Mouse (Mus musculus) frontal cortex, adult 2 months (tissue): ENCODE measurements around the gene Nppa. TPM values are rescaled to one million over a fixed set of nuclear protein-coding genes. Genes with fewer than 3 reads are reported as not detected.
"Not testable (repeated sequence)": the region's sequence is repeated elsewhere in the genome, so short reads cannot be mapped to it uniquely, and the experiment has no call there.

ENCODE experiments used
- DNase-seq, 2 experiments: peaks; one replicate each; pipeline ENCODE4 v3.0.0; 2022; ENCODE audit warnings: low spot score in 1 of 2; ENCODE audit errors: extremely low spot score in 1 of 2
- polyA plus RNA-seq: library from polyadenylated mRNA; depleted of rRNA; stranded (reverse); fragments of >200 nt; gene quantifications from 2 replicates; pipeline ENCODE4 v1.2.3, GENCODE M21; 2012

Gene Nppa
- polyA plus RNA-seq, 1 experiment, result 13.9 TPM

DNA sequence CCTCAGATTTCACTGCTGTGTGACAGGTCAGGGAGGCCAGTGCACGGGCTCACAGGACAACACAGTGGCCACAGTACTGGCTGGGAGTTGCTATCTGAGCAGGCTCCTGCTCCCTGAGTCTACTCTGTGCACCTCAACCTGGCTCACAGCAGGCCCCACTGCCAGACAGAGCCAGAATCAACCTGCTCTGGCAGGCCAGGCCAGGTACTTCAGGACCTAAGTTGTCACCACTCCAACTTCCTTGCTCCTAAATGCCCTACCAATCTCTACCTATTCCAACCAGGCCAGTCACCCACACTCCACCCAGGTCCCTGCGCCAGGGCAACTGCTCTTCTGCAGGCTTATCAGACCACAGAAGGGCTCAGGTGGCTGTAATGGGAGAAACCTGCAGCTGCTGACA, 9.1 kb downstream of the Nppa start:
- DNase-seq, result no peak

DNA sequence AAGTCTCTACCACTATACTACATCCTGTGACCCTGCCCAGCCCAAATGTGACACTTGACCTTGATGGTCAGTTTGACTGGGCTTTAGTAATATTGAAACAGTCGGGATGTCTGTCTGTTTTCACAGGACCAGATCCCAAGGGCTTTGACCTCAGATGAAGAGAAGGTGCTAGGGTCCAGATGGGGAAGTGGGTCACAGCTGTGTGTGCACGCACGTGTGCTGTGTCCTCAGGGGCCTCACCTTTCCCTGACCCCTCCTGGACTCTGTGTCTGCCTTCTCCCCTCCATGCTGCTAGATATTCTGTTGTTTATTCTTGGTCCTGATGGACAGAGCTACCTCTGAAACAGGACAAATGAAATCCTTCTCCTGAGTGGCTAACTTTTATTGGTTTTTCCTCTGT, 10.8 kb downstream of the Nppa start:
- no peak for DNase-seq

DNA sequence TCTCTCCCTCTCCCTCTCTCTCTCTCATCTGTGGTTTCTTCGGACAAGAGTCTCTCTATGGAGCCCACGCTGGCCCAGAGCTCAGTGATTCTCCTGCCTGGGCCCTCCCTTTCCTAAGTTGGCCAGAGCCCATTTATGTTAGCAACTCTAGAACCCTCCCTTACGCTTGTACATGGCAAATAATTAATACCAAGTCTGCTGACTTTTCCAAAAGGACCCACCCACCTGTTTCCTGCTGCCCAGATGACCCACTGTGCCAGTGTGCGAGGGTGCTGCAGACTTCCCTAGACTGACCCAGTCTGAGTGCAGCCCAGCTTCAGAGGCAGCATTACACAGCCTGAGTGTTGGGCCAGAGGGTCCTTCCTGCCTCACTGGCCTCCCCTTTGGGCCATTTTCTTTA, 11.7 kb downstream of the Nppa start:
- DNase-seq, result no peak

DNA sequence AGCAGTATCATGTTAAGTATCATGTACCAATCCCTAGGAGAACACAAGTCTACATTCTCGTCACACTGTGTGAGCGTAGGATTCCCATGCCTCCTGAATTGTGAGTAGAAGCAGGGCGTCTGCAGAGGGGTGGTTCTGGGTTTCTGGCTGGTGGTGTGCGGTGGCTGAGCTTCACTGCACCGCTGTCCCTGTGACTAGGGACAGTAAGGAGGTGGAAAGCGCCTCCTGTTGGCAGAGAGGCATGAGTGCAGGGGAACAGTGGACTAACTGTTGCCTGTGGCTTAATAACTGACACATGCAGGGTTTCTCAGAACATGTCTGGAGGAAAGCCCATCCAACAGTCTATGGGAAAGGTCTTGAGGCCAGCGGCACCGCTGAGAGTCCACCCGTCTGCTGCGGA, 14.9 kb downstream of the Nppa start:
- no peak for DNase-seq

DNA sequence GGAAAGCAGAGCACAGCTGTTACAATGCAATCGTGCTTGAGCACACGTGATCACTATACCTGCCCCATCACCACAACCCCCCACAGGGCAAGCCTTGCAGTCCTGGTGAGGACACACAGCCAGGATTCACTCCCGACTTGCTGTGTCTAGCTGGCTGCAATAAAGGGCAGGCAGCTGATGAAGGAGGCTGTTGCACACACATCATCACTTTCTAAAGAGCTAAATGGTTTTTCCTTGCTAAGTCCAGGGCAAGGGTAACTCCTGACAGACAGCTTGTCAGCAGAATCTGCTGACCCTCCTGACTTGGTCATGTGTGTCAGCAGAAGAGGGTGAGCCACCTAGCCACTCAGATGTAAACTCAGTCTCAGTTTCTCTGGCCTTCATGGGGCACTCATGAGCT, 16.5 kb downstream of the Nppa start:
- no peak for DNase-seq

DNA sequence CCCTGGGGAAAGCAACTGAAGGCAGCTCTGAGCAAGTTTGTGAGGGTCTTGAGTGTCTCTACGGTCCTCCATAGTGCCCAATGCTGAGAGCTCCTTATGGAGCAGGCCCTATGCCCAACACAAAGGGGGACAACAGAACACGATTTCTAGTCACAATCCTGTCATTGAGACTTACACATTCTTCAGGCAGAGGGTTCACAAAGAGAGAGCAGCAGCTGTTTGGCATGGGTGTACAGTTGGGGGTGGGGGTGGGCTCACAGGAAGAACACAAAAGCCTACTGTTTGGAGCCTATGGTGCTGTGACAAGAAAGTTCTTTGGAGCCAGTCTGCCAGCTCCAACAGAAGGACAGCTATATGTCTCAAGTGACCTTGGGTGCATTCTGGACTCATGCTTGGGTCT, 17.9 kb downstream of the Nppa start:
- DNase-seq, result no peak

DNA sequence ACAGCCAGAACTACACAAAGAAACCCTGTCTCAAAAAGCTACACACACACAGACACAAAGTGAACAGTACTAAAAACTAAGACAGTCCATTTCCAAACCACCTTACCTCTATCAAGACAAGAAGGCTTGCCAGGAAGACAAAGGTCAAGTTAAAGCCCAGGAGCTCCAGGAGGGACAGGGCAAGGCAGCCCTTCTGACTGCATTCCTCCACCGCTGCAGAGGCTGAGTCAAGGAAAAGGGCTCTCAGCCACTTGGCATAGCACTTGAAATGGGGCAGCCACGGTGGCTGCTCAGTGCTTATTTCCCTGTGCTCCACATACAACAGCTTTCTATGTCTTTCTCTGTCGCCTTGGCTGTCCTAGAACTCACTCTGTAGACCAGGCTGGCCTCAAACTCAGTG, 23.5 kb downstream of the Nppa start:
- DNase-seq, result no peak

DNA sequence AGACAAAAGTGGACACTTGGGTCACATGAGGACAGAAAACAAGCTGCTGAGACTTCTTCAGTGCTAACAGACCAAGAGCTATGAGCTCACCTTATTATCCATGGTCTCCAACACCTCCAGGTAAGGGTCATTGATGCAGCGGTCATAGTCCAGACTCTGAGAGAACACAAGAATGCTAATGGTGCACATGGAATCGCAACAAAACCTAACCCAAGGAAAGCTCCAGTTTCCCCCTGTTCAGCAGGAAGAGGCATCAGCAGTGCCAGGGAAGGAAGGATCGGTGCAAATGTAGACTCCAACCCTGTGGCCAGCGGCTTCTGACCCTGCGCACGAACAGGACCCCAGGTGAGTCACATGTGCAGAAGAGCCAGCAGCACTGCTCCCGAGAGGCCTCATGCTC, 28.8 kb downstream of the Nppa start:
- no peak for DNase-seq

DNA sequence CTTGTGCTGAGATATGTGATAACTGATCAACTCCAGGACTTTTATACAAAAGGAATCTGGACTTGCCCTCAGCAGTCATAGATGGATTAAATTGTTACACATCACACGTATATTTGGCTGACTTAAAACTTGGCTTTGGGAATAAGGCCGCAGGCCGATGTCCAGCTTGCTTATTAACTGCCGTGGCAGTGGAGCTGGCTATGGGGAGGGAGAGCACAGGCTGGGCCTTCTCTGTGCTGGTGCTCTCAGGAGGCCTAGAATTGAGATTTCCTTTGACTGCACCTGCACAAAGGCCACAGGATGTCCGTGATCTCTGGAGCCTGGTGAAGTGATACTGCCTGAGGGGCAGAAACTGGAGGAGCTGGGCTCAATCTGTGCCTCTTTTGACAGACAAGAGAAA, 30.0 kb downstream of the Nppa start:
- no peak for DNase-seq

DNA sequence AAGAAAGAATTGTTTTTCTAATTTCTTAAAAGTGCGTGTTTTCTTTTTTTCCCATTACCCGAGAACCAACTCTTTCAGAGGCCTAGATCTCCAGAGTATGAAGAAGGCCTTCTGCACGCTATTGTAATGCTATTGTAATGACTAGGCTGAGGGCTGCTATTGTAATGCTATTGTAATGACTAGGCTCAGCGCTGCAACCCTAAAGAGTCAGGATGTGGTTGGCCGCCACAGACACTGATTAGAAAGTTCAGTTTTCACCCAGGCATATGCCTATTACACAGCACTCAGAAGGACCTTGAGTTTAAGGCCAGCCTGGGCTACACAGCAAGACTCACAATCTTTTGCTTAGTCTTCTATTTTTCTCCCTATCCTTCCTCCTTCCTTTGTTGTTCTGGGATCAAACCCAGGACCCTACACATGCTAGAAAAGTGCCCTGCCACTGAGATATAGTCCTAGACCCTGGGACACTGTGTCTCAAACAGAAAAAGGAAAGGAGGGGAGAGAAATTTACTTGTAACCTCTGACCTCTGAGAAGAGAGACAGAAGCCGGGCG, 33.4 kb downstream of the Nppa start:
- DNase-seq, result no peak

DNA sequence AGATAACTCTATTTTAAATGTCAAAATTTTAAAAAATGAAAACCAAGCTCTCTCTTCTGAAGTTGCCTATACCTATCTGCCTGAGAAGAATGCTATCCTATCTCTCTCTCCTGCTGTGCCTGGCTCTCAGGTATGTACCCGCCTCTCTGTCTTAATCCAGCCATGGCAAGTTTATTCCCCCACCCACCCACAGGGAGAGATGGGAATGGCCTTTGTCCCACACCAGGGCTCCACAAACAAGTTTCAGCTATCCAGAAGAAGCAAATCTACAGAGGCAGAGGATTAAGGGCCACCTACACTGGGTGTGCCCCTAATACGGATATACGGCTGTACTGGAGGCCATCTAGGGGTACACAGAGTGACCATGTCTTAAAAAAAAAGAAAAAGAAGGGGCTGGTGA, 34.9 kb downstream of the Nppa start:
- DNase-seq, result no peak

DNA sequence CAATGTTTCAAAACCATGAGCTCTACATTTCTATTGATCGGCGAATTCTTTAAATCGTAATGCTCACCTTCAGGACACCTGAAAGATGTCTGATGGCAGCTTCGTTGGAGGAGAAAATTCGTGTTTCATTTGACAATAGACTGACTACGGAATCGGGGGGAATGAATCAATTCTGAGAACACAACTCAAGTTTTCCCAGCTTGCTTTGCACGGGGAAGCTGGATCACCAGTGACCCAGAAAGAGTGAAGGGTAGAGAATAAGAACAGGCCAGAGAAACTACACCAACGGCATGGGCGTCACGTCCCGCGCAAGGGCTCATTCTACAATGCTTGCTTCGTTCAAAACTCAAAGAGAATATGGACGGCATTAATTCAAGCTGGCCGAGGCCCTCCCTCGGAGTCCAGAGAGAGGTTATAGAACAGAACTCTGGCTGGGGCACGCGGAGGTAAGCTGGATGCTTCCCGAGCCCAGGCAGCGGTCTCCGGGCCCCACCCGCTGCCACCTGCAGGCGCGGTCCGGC, 37.6 kb downstream of the Nppa start:
- DNase-seq, result peak in 1 of 2 experiments; percentile 66

DNA sequence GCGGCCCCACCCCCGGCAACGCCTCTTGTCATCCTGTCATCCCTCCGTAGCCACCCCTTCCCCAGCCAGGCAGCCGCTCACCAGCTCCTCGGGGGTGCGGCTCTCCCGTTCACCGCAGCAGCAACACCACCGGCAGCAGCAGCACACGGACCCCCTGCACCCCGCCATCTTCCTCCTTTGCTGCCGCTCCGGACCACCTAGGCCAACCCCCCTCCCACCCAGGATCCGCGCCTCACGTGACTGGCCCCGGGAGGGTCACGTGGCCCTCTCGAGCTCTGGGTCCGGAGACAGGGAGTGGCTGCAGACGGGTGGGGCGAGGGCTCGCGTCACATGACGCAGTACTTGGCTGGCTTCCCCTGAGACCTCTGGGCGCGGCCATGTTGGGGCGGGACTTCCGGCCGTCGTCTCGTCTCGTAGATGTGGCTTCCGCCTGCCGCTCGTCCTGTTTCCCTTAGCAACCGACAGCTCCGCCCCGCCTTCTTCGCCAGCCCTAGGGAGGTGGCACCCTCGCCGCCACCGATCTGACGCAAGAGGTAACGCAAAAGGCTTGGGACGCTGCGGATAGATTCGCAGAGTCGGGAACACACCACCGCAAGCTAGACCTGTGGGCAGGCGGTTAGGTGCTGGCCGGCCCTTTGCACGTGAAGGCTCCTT, 38.2 kb downstream of the Nppa start, which contains the start of the genes Clcn6 and Mthfr:
Clcn6 (minus strand) TSS at position 222 of the 654 bp plus-strand sequence.
Mthfr (plus strand) TSS at position 478 of the 654 bp plus-strand sequence.
- DNase-seq, result peak; percentile 99 to 100

DNA sequence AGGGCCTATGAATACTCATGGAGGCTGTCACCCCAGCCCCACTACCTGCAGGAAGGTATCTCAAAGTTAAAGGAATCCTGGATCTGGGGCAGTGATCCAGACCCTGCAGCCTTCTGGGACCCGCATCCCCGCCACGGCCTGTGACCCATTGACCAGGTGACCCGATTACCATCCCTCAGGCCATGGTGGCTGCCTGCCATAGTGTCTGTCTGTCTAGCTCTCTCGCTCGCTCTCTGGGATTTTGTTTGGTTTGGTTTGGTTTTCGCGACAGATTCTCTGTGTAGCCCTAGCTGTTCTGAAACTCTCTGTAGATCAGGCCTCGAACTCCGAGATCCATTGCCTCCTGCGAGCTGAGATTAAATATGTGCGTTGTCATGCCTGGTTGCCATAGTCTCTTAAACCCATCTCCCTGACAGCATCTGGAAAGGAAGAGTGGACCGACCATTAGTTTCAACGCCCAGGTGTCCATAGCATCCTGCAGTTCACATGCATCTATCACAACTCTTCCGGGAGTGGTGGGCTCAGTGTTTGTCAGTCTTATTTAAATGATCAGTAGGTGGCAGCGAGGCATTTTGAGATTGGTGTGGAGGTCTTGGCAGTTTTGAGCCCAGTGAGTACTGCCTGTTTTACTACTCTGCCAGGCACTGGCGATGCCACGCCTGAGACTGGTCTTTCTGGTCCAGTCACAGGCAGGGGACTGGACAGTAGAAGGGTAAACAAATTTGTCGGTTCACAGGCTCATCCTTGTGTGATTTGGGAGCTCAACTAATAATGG, 38.9 kb downstream of the Nppa start:
- DNase-seq, result no peak

DNA sequence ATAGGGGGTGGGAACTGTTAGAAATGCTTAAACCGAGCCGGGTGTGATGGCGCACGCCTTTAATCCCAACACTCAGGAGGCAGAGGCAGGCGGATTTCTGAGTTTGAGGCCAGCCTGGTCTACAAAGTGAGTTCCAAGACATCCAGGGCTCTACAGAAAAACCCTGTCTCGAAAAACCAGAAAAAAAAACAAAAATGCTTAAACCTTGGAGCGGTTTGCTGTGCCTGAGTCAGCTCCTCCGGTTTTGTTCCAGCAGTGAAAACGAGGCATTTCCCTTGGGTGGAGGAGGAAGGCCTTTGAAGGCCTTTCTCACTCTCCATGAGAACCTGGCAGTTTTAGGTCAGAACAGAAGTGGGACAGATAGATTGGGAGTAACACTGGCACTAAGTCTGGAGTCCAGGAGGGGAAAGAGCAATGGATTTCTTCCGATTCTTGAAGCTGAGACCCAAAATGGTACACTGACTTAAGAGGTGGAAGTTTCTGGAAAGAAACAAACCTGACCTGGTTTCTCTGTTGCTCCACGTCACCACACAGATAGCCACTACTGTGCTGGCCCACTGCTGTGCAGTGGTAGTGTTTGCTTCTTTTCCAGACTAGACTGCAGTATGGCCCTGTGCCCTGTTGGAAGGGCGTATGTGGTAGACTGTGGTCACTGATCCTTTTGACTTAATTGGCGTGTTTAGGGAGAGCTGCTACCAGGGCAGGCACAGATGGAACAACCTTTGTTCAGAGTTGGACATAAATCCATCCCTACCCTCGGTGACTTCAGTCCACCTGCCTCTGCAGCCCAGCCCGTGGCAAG, 39.7 kb downstream of the Nppa start:
- DNase-seq, result no peak

DNA sequence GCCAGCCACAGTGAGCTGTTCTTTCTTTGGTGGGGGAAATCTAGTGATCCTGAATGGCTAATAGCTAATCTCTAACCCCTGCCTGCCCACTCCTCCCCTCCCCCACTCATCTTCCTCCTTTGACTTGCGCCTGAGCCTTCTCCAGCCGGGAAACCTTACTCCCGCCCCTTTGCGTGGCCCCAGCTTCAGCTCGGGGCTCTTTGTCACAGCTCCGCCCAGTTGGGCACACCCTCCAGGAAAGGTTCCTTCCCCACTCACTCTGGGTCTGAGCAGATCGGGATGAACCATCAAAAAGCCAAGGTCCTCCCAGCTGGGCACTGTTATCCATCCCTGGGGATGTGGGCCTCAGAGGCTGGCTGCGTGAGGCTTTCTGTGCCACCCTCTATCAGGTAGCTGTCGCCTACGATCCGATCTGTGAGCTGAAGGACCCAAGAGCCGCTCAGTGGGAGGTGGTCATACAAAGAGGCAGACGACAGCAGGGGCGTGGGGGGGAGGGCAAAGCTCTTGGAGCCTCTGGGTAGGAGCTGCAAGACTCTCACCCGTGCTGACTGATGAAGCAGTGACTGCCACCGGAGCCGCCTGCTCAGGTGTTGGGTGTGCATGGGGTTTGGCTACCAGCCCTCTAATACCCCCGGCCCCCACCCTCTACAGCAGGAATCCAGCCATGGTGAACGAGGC, 40.5 kb downstream of the Nppa start:
- DNase-seq, result peak in 1 of 2 experiments; percentile 56

DNA sequence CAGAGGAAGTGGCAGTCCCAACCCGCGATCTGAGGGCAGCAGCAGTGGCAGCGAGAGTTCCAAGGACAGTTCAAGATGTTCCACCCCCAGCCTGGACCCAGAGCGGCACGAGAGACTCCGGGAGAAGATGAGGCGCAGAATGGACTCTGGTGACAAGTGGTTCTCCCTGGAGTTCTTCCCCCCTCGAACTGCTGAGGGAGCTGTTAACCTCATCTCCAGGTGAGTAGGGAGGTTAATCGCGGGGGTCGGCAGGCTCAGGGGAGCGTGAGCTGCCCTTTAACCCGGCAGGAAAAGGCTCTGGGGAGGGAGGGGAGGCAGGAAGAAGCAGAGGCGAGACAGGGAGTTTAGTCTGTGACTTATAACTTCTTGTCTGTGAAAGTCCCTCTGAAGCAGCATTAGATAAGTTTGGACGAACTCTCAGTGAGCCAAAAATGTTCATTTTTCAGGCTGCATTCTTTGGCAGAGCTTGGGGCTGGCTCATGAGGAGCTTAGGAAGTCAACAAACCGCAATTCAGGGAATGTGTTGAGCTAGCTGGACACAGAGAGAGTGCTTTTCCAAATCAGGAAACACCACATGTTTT, 41.2 kb downstream of the Nppa start:
- peak in 1 of 2 experiments; percentile 57 for DNase-seq

DNA sequence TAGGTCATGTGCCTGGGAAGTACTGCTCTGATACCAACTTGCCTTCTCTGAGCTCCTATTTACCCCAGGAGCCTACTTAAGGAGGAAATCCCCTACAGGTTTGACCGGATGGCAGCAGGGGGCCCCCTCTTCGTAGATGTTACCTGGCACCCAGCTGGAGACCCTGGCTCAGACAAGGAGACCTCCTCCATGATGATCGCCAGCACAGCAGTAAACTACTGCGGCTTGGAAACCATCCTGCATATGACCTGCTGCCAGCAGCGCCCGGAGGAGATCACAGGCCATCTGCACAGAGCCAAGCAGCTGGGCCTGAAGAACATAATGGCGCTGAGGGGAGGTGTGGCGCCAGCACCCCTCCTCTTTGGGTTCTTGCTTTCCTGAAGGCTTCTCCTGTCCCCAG, 42.8 kb downstream of the Nppa start:
- not testable (repeated sequence) for DNase-seq

DNA sequence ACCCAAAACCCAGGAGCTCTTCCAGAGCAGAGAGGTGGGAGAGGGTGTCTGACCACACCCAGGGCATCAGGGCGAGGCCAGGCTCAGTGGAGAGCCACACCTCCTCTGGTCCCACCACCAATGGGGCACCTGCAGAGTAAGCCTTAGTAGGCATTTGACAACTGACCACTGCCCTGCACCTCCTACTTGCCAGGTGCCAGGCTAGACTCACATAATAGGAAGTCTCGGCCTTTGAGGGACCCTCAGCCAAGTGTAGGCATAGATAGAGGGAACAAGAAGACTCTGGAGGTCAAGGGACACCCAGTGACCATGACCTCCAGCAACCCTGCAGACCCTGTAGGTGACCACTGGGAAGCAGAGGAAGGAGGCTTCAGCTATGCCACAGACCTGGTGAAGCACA, 43.6 kb downstream of the Nppa start:
- no peak for DNase-seq

DNA sequence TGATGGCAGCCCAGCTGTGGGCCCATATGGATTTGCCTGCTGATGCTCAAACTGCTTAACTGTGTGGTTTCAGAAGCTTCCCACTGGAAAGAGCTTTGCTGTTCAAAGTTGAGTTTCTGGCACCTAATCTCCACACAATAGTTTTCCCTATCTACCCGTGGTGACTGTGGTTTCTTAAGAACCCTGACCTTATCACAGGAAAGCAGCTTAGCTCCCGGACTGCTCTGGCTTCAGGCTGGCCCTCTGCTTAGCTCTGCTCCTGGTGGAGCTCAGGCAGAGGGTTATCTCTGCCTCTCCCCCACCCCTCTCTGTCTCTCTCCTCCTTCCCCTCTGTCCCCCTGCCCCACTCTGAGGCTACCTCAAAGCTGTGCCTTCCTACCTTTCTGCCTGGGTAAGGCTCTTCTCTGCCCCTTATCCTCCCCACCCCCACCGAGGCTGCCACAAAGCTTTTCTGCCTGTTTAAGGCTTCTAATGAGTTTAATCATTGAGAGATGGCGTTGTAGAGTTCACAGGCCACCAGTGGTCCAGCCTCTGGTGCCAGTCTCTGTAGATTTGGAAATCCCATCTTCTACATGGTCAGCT, 46.0 kb downstream of the Nppa start:
- DNase-seq, result no peak
